Mouse (Mus musculus) heart, postnatal 0 days (tissue): ENCODE measurements around the gene Hhipl2.

Experiments
- CTCF ChIP-seq: IDR thresholded peaks from 2 replicates; pipeline ENCODE4 v1.5.1; 2016; ENCODE audit warnings: antibody characterized with exemption, control low read depth, low read depth
- EP300 ChIP-seq: IDR thresholded peaks from 2 replicates; pipeline ENCODE4 v1.6.1; 2016; ENCODE audit warnings: antibody characterized with exemption, low read depth

DNA sequence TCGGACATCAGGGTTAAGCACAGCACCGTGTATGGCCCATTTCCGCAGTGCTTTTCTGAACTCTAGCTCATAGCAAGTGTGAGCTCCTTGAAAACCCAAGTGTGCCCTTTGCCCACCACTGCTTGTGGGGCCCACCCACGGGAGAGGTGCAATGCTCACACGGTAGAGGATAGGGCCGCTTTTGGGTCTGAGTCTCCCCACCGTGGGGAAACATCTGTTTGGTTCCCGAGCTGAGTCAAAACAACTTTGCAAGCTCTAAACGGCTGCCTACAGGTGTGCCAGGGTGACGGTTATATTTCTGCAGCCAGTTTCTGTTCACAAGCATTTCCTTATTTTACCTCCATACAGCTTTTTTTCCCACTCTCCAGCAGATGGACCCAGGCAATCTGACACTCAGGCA is 2.3 kb downstream of the Hhipl2 start:
- no peak for TF ChIP-seq EP300
- no peak for TF ChIP-seq CTCF
